Mouse (Mus musculus) layer of hippocampus, adult 18-20 months (tissue): ENCODE data around the gene Pld5. TPM values are rescaled to one million over a fixed set of nuclear protein-coding genes. Genes with fewer than 3 reads are reported as not detected.

Experiments used
- DNase-seq, 2 experiments: peaks; one replicate each; pipeline ENCODE4 v3.0.0; 2022; ENCODE audit warnings: low spot score in 2 of 2
- long read RNA-seq: library from polyadenylated mRNA; stranded (forward); transcript quantifications from one replicate; pipeline ENCODE4 v2.0.0, GENCODE M21; 2021
- total RNA-seq, 2 experiments: library from RNA; stranded (reverse); gene quantifications; 2 replicates each; pipeline ENCODE4 v1.2.3; 2021

Gene Pld5
- 1 to 10 TPM; 1.5 to 1.8 TPM for total RNA-seq
- long read RNA-seq, partial matches to known transcripts = 1 of 3 reads
- long read RNA-seq, other reads (novel, unspliced or antisense) = 1 of 3 reads

- DNase-seq = peak in 1 of 2 experiments; percentile 4
Measured at GRCm38 (mm10) chr1:176274667-176275610, at the start of gene Pld5. Pld5 (minus strand) TSS chr1:176275312.

- peak in 1 of 2 experiments; percentile 1 for DNase-seq
Measured at GRCm38 (mm10) chr1:176315063-176315462, 40.0 kb upstream of the Pld5 start.

GRCm38 (mm10) chr1:176310174-176310573, 35.1 kb upstream of the Pld5 start:
- no peak for DNase-seq

- no peak for DNase-seq
Measured at GRCm38 (mm10) chr1:176289396-176289795, 14.3 kb upstream of the Pld5 start.

- no peak for DNase-seq
Measured at GRCm38 (mm10) chr1:176275611-176275980, 484 bp upstream of the Pld5 start.

- no peak for DNase-seq
Measured at GRCm38 (mm10) chr1:176248717-176249030, 26.4 kb downstream of the Pld5 start.

GRCm38 (mm10) chr1:176247885-176248716, 27.0 kb downstream of the Pld5 start:
- DNase-seq = no peak

GRCm38 (mm10) chr1:176239199-176239598, 35.9 kb downstream of the Pld5 start:
- DNase-seq = no peak

GRCm38 (mm10) chr1:176223794-176224193, 51.3 kb downstream of the Pld5 start:
- DNase-seq = peak in 1 of 2 experiments; percentile 9

- DNase-seq = peak; percentile 62 to 80
Measured at GRCm38 (mm10) chr1:176223196-176223595, 51.9 kb downstream of the Pld5 start.

- DNase-seq = peak in 1 of 2 experiments; percentile 8
Measured at GRCm38 (mm10) chr1:176218217-176218616, 56.9 kb downstream of the Pld5 start.

- no peak for DNase-seq
Measured at GRCm38 (mm10) chr1:176213645-176214221, 61.4 kb downstream of the Pld5 start.

- no peak for DNase-seq
Measured at GRCm38 (mm10) chr1:176212922-176213644, 62.0 kb downstream of the Pld5 start.

- DNase-seq = no peak
Measured at GRCm38 (mm10) chr1:176210803-176211202, 64.3 kb downstream of the Pld5 start.

- no peak for DNase-seq
Measured at GRCm38 (mm10) chr1:176208014-176208413, 67.1 kb downstream of the Pld5 start.

- DNase-seq = no peak
Measured at GRCm38 (mm10) chr1:176202360-176202759, 72.8 kb downstream of the Pld5 start.

GRCm38 (mm10) chr1:176197036-176197766, 77.9 kb downstream of the Pld5 start:
- peak in 1 of 2 experiments; percentile 5 for DNase-seq

GRCm38 (mm10) chr1:176196341-176196740, 78.8 kb downstream of the Pld5 start:
- DNase-seq = no peak

- no peak for DNase-seq
Measured at GRCm38 (mm10) chr1:176194727-176195126, 80.4 kb downstream of the Pld5 start.

- no peak for DNase-seq
Measured at GRCm38 (mm10) chr1:176183991-176184390, 91.1 kb downstream of the Pld5 start.
